Mouse (Mus musculus): ENCODE measurements around the gene Ranbp10. TPM values are rescaled to one million over a fixed set of nuclear protein-coding genes. Genes with fewer than 3 reads are reported as not detected.

Gene Ranbp10
- polyA plus RNA-seq, 1 experiment = 44.3 TPM

DNA sequence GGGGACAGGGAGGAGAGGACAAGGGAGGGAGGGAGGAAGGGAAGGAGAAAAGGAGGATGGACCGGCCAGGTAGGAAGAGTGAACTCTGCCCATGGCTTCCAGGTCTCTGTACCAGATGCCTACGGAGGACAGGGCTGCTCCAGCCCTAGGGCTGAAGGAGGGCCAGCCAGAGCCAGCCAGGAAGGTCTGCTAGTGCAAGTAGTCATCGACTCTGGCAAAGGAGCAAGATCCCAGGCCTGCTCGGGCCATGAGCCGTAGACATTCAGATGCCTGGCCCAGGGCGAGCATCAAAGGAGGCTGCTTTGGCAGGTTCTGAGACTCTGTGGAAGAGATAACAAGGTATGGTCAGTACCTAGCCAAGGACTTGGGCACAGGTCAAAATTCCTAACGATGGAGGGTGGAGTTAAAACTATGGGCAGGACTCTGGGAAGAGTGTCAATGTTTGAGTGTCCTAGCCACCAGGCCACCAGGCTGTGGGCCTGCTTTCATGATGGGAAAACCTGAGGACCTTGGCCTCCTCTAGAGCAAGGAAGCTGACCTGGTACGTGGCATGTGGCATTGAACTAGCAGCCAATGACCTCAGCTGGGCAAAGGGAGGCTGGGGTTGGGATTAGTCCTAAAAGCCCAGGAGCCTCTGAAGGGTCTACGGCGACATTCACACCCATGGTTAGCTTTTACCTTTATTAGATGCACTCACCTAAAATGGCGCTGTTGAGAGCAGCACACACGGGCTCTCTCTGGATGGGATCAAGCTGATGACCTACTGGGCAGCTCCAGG, 55.6 kb downstream of the Ranbp10 start:
- Histone ChIP-seq H3K4me3 (ENCODE audit: insufficient read depth, low read length) (no peak overlapping the region), H3K27ac (ENCODE audit: insufficient read depth, low read depth, low read length) (no peak overlapping the region), H3K4me1 (ENCODE audit: control insufficient read depth, insufficient read depth, low read length) (no peaks in the 10 kb centered on the region)
- TF ChIP-seq POLR2A (IDR thresholded peaks at IDR 0.05; ENCODE audit: borderline replicate concordance, low read depth, low read length) (no peak), CTCF (IDR thresholded peaks at IDR 0.05; ENCODE audit: low read depth, low read length) (no peak)

DNA sequence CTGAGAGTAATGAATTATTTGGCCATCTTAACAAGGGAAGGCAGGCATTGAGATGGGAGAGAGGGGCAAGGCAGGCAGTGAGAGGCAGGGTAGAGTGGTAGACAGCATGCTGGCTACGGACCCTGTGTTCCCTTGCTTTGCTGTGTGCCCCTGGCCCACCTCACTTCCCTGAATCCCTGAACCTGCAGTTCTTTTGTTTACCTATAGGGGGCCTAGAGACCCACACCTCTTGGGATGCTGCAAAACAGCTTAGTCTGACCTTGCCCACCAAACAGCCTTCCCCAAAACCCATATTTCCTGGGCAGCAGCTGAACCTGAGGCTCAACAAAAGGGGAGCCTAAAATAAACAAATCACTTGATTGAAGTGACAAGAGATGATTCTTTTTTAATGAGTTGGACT, 56.5 kb downstream of the Ranbp10 start:
- no peak for TF ChIP-seq POLR2A (IDR thresholded peaks at IDR 0.05; ENCODE audit: borderline replicate concordance, low read depth, low read length)
- peak; percentile 19; the same call in 1 of the 2 replicates for TF ChIP-seq CTCF (IDR thresholded peaks at IDR 0.05; ENCODE audit: low read depth, low read length)
- H3K4me1 ChIP-seq (ENCODE audit: control insufficient read depth, insufficient read depth, low read length) = no peaks in the 10 kb centered on the region
- no peak overlapping the region for H3K4me3 ChIP-seq (ENCODE audit: insufficient read depth, low read length)
- H3K27ac ChIP-seq (ENCODE audit: insufficient read depth, low read depth, low read length) = no peak overlapping the region

- H3K27ac ChIP-seq (ENCODE audit: insufficient read depth, low read depth, low read length) = no peak overlapping the region
- H3K4me1 ChIP-seq (ENCODE audit: control insufficient read depth, insufficient read depth, low read length) = no peaks in the 10 kb centered on the region
- no peak for TF ChIP-seq CTCF (IDR thresholded peaks at IDR 0.05; ENCODE audit: low read depth, low read length)
- TF ChIP-seq POLR2A (IDR thresholded peaks at IDR 0.05; ENCODE audit: borderline replicate concordance, low read depth, low read length) = no peak
- no peak overlapping the region for H3K4me3 ChIP-seq (ENCODE audit: insufficient read depth, low read length)
Observed at GRCm38 (mm10) chr8:105768485-105769257, 58.5 kb downstream of the Ranbp10 start.

DNA sequence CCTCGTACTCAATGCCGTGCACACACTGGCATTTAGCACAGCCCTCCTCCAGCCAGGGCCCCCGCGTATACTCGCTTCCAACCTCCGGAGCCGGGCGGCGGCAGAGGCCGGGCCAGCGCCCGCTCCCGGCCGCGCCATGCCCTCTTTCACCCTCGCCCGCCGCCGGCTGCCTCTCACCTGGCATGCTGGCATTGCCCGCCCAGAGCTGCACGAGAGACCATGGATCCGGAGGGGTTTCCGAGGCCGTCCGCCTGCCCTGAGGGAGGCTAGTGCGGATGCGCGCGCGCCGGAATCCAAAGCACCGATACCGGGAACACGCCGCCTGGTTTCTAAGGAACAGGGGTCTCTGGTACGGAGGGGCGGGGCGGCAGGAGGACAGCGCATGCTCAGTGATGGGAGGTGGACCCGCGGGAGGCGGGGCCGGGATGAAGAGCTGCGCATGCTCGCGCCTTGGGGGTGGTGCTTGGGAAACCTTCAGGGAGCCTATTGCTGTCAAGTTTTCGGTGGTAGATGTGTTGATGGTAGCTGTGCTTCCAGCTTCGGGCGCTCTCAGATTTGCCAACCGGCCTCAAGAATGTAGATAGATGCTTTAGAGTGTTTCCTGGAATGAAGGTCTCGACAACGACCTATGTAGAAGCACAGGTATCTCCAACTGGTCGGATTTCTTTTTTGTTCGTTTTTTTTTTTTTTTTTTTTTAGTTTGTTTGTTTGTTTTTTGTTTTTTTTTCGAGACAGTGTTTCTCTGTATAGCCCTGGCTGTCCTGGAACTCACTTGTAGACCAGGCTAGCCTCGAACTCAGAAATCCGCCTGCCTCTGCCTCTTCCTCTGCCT, 68.7 kb downstream of the Ranbp10 start, which contains the start of gene Gfod2:
Gene Gfod2 (minus strand): TSS at position 388 of the 832 bp plus-strand sequence.
- TF ChIP-seq POLR2A (IDR thresholded peaks at IDR 0.05; ENCODE audit: borderline replicate concordance, low read depth, low read length) = no peak
- no peak for TF ChIP-seq CTCF (IDR thresholded peaks at IDR 0.05; ENCODE audit: low read depth, low read length)
- Histone ChIP-seq H3K27ac (ENCODE audit: insufficient read depth, low read depth, low read length) (no peak within 1 kb of the TSS), H3K4me3 (ENCODE audit: insufficient read depth, low read length) (peak within 1 kb of the TSS; percentile 89), H3K4me1 (ENCODE audit: control insufficient read depth, insufficient read depth, low read length) (peaks cover 11% of the 10 kb centered on the region)

DNA sequence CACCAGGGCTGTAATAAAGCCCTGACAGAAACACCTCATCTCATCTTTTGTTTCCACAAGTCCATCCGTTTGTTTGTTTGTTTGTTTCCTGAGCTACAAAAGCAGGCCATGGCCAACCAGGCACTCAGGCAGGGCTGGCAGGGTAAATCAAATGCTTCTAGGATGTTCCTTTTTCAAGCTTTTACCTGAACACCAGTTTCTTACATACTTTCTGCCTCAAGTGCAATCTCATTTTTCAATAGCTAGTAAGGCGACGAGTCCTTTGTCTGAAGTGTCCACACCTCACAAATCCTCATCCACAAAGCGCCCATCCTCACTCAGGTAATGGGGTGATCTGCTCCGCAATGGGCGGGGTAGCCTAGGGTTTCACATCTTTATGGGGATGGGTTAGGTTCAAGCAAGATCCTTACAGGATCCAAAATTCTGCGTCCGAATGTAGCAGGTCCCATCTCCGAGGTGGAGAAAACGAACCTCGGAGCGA, 69.3 kb downstream of the Ranbp10 start:
- Histone ChIP-seq H3K4me1 (ENCODE audit: control insufficient read depth, insufficient read depth, low read length) (peaks cover 11% of the 10 kb centered on the region), H3K4me3 (ENCODE audit: insufficient read depth, low read length) (peak overlapping the region; percentile 89), H3K27ac (ENCODE audit: insufficient read depth, low read depth, low read length) (no peak overlapping the region)
- TF ChIP-seq CTCF (IDR thresholded peaks at IDR 0.05; ENCODE audit: low read depth, low read length) (no peak), POLR2A (IDR thresholded peaks at IDR 0.05; ENCODE audit: borderline replicate concordance, low read depth, low read length) (no peak)

GRCm38 (mm10) chr8:105754688-105755087, 72.5 kb downstream of the Ranbp10 start:
- H3K27ac ChIP-seq (ENCODE audit: insufficient read depth, low read depth, low read length) = no peak overlapping the region
- TF ChIP-seq CTCF (IDR thresholded peaks at IDR 0.05; ENCODE audit: low read depth, low read length) (no peak), POLR2A (IDR thresholded peaks at IDR 0.05; ENCODE audit: borderline replicate concordance, low read depth, low read length) (no peak)
- H3K4me3 ChIP-seq (ENCODE audit: insufficient read depth, low read length) = no peak overlapping the region
- peaks cover 14% of the 10 kb centered on the region for H3K4me1 ChIP-seq (ENCODE audit: control insufficient read depth, insufficient read depth, low read length)

DNA sequence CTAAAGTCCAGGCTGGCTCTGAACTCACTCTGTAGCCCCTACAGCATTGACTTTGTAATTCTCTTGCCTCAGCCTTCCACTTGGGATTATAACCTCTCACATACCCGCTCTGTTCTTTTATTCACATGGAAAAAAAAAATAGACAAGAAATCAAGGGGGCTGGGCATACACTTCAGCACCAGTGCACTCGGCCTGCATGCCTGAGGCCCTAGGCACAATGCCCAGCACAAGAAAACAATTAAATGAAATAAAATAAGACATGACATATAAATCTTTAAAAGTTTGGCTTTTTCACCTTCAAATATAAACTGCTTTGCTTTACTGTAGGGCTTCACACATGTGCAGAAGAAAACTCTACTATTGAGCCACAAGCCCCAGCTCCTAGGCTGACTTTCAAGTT, 73.2 kb downstream of the Ranbp10 start:
- H3K4me1 ChIP-seq (ENCODE audit: control insufficient read depth, insufficient read depth, low read length) = peaks cover 9% of the 10 kb centered on the region
- TF ChIP-seq CTCF (IDR thresholded peaks at IDR 0.05; ENCODE audit: low read depth, low read length) (no peak), POLR2A (IDR thresholded peaks at IDR 0.05; ENCODE audit: borderline replicate concordance, low read depth, low read length) (no peak)
- H3K4me3 ChIP-seq (ENCODE audit: insufficient read depth, low read length) = no peak overlapping the region
- no peak overlapping the region for H3K27ac ChIP-seq (ENCODE audit: insufficient read depth, low read depth, low read length)

DNA sequence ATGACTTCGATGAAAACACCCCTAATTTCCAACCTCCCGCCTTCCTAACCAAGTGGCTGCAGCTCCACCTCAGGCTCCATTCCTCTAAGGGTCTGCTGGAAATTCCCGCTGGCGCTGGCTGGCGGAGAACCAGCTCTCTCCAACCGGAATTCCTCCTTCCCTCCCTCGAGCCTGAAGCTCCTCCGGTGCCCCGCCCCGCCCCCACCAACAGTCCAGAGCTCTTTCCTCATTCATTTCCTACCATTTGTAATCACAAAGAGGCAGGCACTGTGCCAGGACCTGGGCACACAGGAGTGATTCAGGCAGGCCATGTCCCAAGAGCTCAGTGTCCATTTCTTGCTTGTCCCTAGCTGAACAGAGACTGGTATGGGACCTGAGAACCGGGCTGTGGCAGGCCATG, 76.5 kb downstream of the Ranbp10 start:
- Histone ChIP-seq H3K4me1 (ENCODE audit: control insufficient read depth, insufficient read depth, low read length) (peaks cover 5% of the 10 kb centered on the region), H3K4me3 (ENCODE audit: insufficient read depth, low read length) (no peak overlapping the region), H3K27ac (ENCODE audit: insufficient read depth, low read depth, low read length) (no peak overlapping the region)
- TF ChIP-seq POLR2A (IDR thresholded peaks at IDR 0.05; ENCODE audit: borderline replicate concordance, low read depth, low read length) = no peak
- no peak for TF ChIP-seq CTCF (IDR thresholded peaks at IDR 0.05; ENCODE audit: low read depth, low read length)

- TF ChIP-seq POLR2A (IDR thresholded peaks at IDR 0.05; ENCODE audit: borderline replicate concordance, low read depth, low read length) (no peak), CTCF (IDR thresholded peaks at IDR 0.05; ENCODE audit: low read depth, low read length) (no peak)
- Histone ChIP-seq H3K4me3 (ENCODE audit: insufficient read depth, low read length) (no peak overlapping the region), H3K27ac (ENCODE audit: insufficient read depth, low read depth, low read length) (no peak overlapping the region), H3K4me1 (ENCODE audit: control insufficient read depth, insufficient read depth, low read length) (peaks cover 2% of the 10 kb centered on the region)
Observed at GRCm38 (mm10) chr8:105743301-105743700, 83.8 kb downstream of the Ranbp10 start.

All from bone marrow macrophage, adult 2 months (primary cell).